Mouse (Mus musculus) heart, embryonic 11.5 days (tissue): ENCODE data around the gene Txndc15. TPM values are rescaled to one million over a fixed set of nuclear protein-coding genes. Genes with fewer than 3 reads are reported as not detected.

Experiments
- ATAC-seq: fragments of 200-750 bp; cut with Nextera tagmentation; replicated peaks from 2 replicates; pipeline ENCODE4 v1.8.0; 2017; ENCODE audit warnings: moderate library complexity; ENCODE audit not compliant: insufficient number of reproducible peaks, low FRiP score, low TSS enrichment
- H3K27ac ChIP-seq: fragments of 300-500 bp; sonication (generic); 2 replicates; pipeline ENCODE4 v1.5.1; 2014; ENCODE audit warnings: mild to moderate bottlenecking, low read depth, low read length
- H3K27me3 ChIP-seq: fragments of 300-500 bp; sonication (generic); 2 replicates; pipeline ENCODE4 v1.6.1; 2014; ENCODE audit warnings: mild to moderate bottlenecking, low read length, mixed read lengths; ENCODE audit not compliant: control insufficient read depth, insufficient read depth
- H3K36me3 ChIP-seq: fragments of 300-500 bp; sonication (generic); 2 replicates; pipeline ENCODE4 v1.6.1; 2014; ENCODE audit warnings: mild to moderate bottlenecking, low read length, moderate library complexity, mixed read lengths; ENCODE audit not compliant: control insufficient read depth, insufficient read depth
- H3K4me1 ChIP-seq: fragments of 300-500 bp; sonication (generic); 2 replicates; pipeline ENCODE4 v1.6.1; 2014; ENCODE audit warnings: low read length; ENCODE audit not compliant: control insufficient read depth, insufficient read depth
- H3K4me2 ChIP-seq: fragments of 300-500 bp; sonication (generic); 2 replicates; pipeline ENCODE4 v1.6.1; 2014; ENCODE audit warnings: mild to moderate bottlenecking, moderate library complexity
- H3K4me3 ChIP-seq: fragments of 300-500 bp; sonication (generic); 2 replicates; pipeline ENCODE4 v1.5.1; 2014; ENCODE audit warnings: low read depth, low read length
- H3K9ac ChIP-seq: fragments of 300-500 bp; sonication (generic); 2 replicates; pipeline ENCODE4 v1.6.1; 2014; ENCODE audit warnings: mild to moderate bottlenecking, low read depth, low read length, moderate library complexity
- H3K9me3 ChIP-seq: fragments of 300-500 bp; sonication (generic); replicated peaks from 2 replicates; pipeline ENCODE4 v1.6.1; 2016; ENCODE audit warnings: low read length; ENCODE audit not compliant: control insufficient read depth
- WGBS: fragments of 180-500 bp; shearing (Covaris S2); extraction: QIAGEN DNeasy Blood & Tissue Kit; methylation state at CpG from one replicate; pipeline ENCODE4 v1.1.7; 2014; ENCODE audit not compliant: insufficient replicate concordance; 5-methylcytosine and 5-hydroxymethylcytosine counted together
- polyA plus RNA-seq: library from polyadenylated mRNA; unstranded; fragments of >200 nt; fragmentation: Nextera tagmentation; extraction: Ambion mirVana; gene quantifications from 2 replicates; pipeline ENCODE4 v1.2.1, GENCODE M21; 2014

The Txndc15 gene
- polyA plus RNA-seq, 1 experiment from 2014 or later = 61.1 TPM

GRCm38 (mm10) chr13:55721516-55721915 lies 7.1 kb downstream of the Txndc15 start:
- H3K27me3 ChIP-seq = no peaks in the 10 kb centered on the region
- no peak overlapping the region for H3K9ac ChIP-seq
- H3K36me3 ChIP-seq = peaks cover 18% of the 10 kb centered on the region; the same call in 1 of the 2 replicates
- H3K9me3 ChIP-seq = no peaks in the 10 kb centered on the region
- no peak overlapping the region for H3K4me2 ChIP-seq
- no peak overlapping the region for H3K4me3 ChIP-seq
- ATAC-seq = no peak
- H3K4me1 ChIP-seq = no peaks in the 10 kb centered on the region
- H3K27ac ChIP-seq = no peak overlapping the region
- WGBS = 73% methylated on average over 8 of the region's 8 CpGs

- H3K4me1 ChIP-seq = no peaks in the 10 kb centered on the region
Observed at GRCm38 (mm10) chr13:55721995-55722394, 7.5 kb downstream of the Txndc15 start.

GRCm38 (mm10) chr13:55726598-55727119 lies 12.2 kb downstream of the Txndc15 start:
- Histone ChIP-seq H3K4me2 (peak overlapping the region; percentile 71), H3K4me1 (no peaks in the 10 kb centered on the region), H3K27me3 (no peaks in the 10 kb centered on the region), H3K4me3 (peak overlapping the region; percentile 65), H3K36me3 (peaks cover 5% of the 10 kb centered on the region; the same call in 1 of the 2 replicates), H3K27ac (peak overlapping the region; percentile 96), H3K9ac (peak overlapping the region; percentile 85), H3K9me3 (no peaks in the 10 kb centered on the region)
- no peak for ATAC-seq
- 6% methylated on average over 4 of the region's 4 CpGs for WGBS

More at GRCm38 (mm10) chr13:55721995-55722394, 7.5 kb downstream of the Txndc15 start:
- WGBS = 92% methylated on average over 2 of the region's 2 CpGs
- no peak for ATAC-seq
- Histone ChIP-seq H3K9me3 (no peaks in the 10 kb centered on the region), H3K4me2 (no peak overlapping the region), H3K4me3 (no peak overlapping the region), H3K36me3 (peaks cover 18% of the 10 kb centered on the region; the same call in 1 of the 2 replicates), H3K27me3 (no peaks in the 10 kb centered on the region), H3K9ac (no peak overlapping the region), H3K27ac (no peak overlapping the region)

DNA sequence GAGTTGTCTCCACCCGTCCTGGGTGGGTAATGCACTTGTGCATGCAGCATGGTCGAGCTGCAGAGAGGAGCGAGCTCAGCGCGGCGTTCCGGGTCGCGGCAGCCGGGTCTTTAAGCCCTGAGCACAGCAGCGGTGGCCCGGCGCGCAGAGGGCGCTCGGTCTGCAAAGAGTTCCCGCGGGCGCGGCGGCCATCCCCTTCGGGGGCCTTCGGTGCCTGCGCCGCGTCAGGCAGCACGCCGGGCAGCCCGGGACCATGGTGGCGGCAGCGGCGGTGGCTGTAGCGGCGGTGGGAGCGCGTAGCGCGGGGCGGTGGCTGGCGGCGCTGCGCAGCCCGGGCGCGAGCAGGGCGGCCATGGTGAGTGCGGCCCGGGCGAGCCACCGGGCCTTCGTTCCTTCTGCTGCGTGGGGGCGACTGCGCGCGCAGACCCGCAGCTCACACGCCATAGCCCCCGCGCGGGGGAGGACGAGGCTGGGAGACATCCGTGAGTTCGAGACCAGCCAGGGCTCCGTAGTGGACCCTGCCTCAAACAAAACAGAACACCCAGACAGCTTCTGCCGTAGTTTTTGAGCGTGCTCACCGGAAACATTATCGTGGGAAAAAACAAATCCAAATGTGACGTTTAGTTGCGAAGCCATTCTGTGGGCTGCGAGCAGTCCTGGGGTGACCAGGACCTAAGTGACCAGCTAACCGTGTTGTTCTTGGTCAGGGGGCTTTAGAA lies 12.8 kb downstream of the Txndc15 start, which contains the start of gene Pcbd2:
Pcbd2 (plus strand) TSS at position 249 of the 719 bp plus-strand sequence.
- peak; percentile 89 for ATAC-seq
- under 1% methylated on average over 62 of the region's 73 CpGs for WGBS
- H3K4me2 ChIP-seq = peak within 1 kb of the TSS; percentile 71

DNA sequence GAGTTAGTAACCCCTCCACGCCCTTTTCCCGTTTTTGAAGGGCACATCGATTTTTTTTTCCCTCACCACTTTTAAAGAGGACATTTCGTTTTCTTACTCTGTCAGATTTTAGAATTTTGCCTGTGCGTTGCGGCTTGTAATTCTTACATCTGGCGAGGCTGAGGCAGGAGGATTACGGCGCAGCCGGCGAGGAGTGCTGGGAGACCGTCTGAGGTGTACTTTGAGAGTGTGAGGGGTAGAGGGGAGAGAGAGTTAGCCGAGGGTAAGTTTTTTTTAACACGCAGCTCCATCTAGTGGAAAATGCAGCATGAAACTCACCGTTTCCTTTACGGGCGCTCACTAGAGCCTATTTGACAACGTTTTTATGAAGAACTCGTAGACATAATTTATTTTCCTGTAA lies 13.4 kb downstream of the Txndc15 start:
- peaks cover 5% of the 10 kb centered on the region; the same call in 1 of the 2 replicates for H3K36me3 ChIP-seq
- no peaks in the 10 kb centered on the region for H3K4me1 ChIP-seq
- WGBS = 4% methylated on average over 19 of the region's 19 CpGs
- H3K9me3 ChIP-seq = no peaks in the 10 kb centered on the region
- peak; percentile 70 for ATAC-seq
- H3K27ac ChIP-seq = peak overlapping the region; percentile 96
- H3K27me3 ChIP-seq = no peaks in the 10 kb centered on the region
- peak overlapping the region; percentile 71 for H3K4me2 ChIP-seq
- H3K4me3 ChIP-seq = peak overlapping the region; percentile 65
- peak overlapping the region; percentile 85 for H3K9ac ChIP-seq

More for the DNA sequence above, 12.8 kb downstream of the Txndc15 start, which contains the start of gene Pcbd2:
- no peaks in the 10 kb centered on the region for H3K4me1 ChIP-seq
- peak within 1 kb of the TSS; percentile 85 for H3K9ac ChIP-seq
- no peaks in the 10 kb centered on the region for H3K9me3 ChIP-seq
- H3K4me3 ChIP-seq = peak within 1 kb of the TSS; percentile 65
- no peaks in the 10 kb centered on the region for H3K27me3 ChIP-seq
- peak within 1 kb of the TSS; percentile 96 for H3K27ac ChIP-seq
- peaks cover 5% of the 10 kb centered on the region; the same call in 1 of the 2 replicates for H3K36me3 ChIP-seq

DNA sequence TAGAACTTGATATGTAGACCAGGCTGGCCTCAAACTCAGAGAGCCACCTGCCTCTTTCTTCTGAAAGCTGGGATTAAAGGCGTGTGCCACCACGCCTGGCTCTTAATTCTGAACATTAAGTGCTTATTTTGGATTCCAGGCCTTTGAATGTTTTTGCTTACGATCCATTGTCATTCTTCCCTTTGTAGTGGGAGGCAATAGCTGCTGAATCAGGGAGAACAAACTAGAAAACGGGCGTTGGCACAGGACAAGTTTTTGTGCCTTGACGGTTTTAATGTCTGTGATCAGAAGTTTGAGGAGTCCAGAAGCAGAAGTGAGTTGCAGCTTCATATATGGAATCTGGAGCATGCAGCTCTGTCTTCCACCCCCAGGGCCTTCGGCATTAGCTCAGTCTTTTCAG lies 16.3 kb downstream of the Txndc15 start:
- no peaks in the 10 kb centered on the region for H3K9me3 ChIP-seq
- 84% methylated on average over 7 of the region's 7 CpGs for WGBS
- no peak overlapping the region for H3K27ac ChIP-seq
- ATAC-seq = no peak
- H3K4me2 ChIP-seq = no peak overlapping the region
- no peak overlapping the region for H3K9ac ChIP-seq
- H3K4me3 ChIP-seq = no peak overlapping the region
- no peaks in the 10 kb centered on the region for H3K4me1 ChIP-seq
- no peaks in the 10 kb centered on the region for H3K27me3 ChIP-seq
- peaks cover 5% of the 10 kb centered on the region; the same call in 1 of the 2 replicates for H3K36me3 ChIP-seq

GRCm38 (mm10) chr13:55732121-55732520 lies 17.7 kb downstream of the Txndc15 start:
- no peak for ATAC-seq
- Histone ChIP-seq H3K4me2 (no peak overlapping the region), H3K9ac (no peak overlapping the region), H3K36me3 (no peaks in the 10 kb centered on the region), H3K9me3 (no peaks in the 10 kb centered on the region), H3K27ac (no peak overlapping the region), H3K4me3 (no peak overlapping the region), H3K4me1 (no peaks in the 10 kb centered on the region), H3K27me3 (no peaks in the 10 kb centered on the region)
- 72% methylated on average over 2 of the region's 2 CpGs for WGBS

- 83% methylated on average over 22 of the region's 22 CpGs for WGBS
- Histone ChIP-seq H3K27me3 (no peaks in the 10 kb centered on the region), H3K4me2 (no peak overlapping the region), H3K27ac (no peak overlapping the region), H3K4me3 (no peak overlapping the region), H3K9ac (no peak overlapping the region), H3K9me3 (no peaks in the 10 kb centered on the region), H3K36me3 (no peaks in the 10 kb centered on the region), H3K4me1 (no peaks in the 10 kb centered on the region)
- no peak for ATAC-seq
Observed at GRCm38 (mm10) chr13:55733628-55734502, 19.4 kb downstream of the Txndc15 start.
